Mouse (Mus musculus) embryonic facial prominence, embryonic 10.5 days (tissue): ENCODE results near the gene Srgap1. TPM values are rescaled to one million over a fixed set of nuclear protein-coding genes. Genes with fewer than 3 reads are reported as not detected.
A peak's percentile ranks its signal among the peaks of the same experiment; 100 is the strongest.

ENCODE experiments used
- DNase-seq: peaks from one replicate; pipeline ENCODE4 v3.0.0-alpha.2; 2017; ENCODE audit warnings: low spot score
- H3K27ac ChIP-seq: fragments of 300-500 bp; sonication (generic); replicated peaks from 2 replicates; pipeline ENCODE4 v1.5.1; 2016; ENCODE audit warnings: mild to moderate bottlenecking
- H3K27me3 ChIP-seq: fragments of 300-500 bp; sonication (generic); replicated peaks from 2 replicates; pipeline ENCODE4 v1.6.1; 2016; ENCODE audit warnings: low read depth, mild to moderate bottlenecking; ENCODE audit not compliant: poor library complexity, severe bottlenecking
- H3K36me3 ChIP-seq: fragments of 300-500 bp; sonication (generic); replicated peaks from 2 replicates; pipeline ENCODE4 v1.6.1; 2016; ENCODE audit warnings: mild to moderate bottlenecking, moderate library complexity
- H3K4me1 ChIP-seq: fragments of 300-500 bp; sonication (generic); 2 replicates; pipeline ENCODE4 v1.6.1; 2016
- H3K4me3 ChIP-seq: fragments of 300-500 bp; sonication (generic); 2 replicates; pipeline ENCODE4 v1.5.1; 2016; ENCODE audit warnings: mild to moderate bottlenecking, moderate library complexity
- H3K9me3 ChIP-seq: fragments of 300-500 bp; sonication (generic); 2 replicates; pipeline ENCODE4 v1.6.1; 2016; ENCODE audit warnings: mild to moderate bottlenecking
- WGBS: fragments of 180-500 bp; shearing (Covaris S2); methylation state at CpG from one replicate; pipeline ENCODE4 v1.1.7; 2016; 5-methylcytosine and 5-hydroxymethylcytosine counted together
- polyA plus RNA-seq: library from polyadenylated mRNA; unstranded; fragments of >200 nt; fragmentation: Nextera tagmentation; extraction: Ambion mirVana; gene quantifications from 2 replicates; pipeline ENCODE4 v1.2.1, GENCODE M21; 2016

The Srgap1 gene
- polyA plus RNA-seq, 1 experiment from 2014 or later: 9.4 TPM

DNA sequence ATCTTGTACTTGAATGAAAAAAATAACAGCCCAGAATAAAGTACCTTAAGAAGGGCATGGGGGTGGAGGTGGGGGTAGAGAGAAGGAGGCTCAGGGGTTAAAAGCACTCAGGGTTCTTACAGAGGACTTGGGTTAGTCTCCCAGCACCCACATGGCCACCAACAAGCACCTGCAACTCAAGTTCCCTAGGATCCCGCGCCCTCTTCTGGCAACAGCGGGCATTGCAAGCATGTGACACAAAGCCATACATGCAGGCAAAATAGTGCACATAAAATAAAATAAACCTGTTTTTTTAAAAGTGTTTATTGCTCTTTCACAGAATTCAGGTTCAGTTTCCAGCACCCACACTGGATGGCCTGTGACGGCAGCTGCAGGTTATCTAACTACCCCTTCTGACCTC, 6.7 kb downstream of the Srgap1 start:
- Histone ChIP-seq H3K4me3 (no peak overlapping the region), H3K9me3 (peaks cover 5% of the 10 kb centered on the region; the same call in 1 of the 2 replicates), H3K27me3 (no peaks in the 10 kb centered on the region), H3K4me1 (peaks cover 17% of the 10 kb centered on the region), H3K36me3 (peaks cover 33% of the 10 kb centered on the region), H3K27ac (no peak overlapping the region)
- DNase-seq: peak; percentile 27
- WGBS: 41% methylated on average over 4 of the region's 4 CpGs

DNA sequence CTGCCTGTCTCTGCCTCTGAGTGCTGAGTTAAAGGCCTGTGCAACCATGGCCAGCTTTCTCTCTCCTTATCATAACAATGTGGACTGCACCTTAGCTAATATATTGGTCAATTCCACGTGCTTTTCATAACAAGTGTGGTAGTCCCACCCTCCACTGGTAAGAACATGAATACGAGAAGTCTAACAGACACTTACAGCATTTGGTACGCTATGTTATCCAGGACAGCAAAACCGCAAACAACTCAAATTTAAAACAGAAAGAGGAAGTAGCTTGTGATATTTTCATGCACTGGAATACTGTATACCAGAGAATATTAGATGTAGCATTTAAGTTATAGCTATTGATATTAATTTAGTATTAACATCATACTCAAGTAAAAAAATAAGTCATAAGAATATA, 7.5 kb downstream of the Srgap1 start:
- peaks cover 33% of the 10 kb centered on the region for H3K36me3 ChIP-seq
- no peak overlapping the region for H3K4me3 ChIP-seq
- peaks cover 11% of the 10 kb centered on the region for H3K4me1 ChIP-seq
- no peak for DNase-seq
- H3K27me3 ChIP-seq: no peaks in the 10 kb centered on the region
- H3K9me3 ChIP-seq: peaks cover 5% of the 10 kb centered on the region; the same call in 1 of the 2 replicates
- H3K27ac ChIP-seq: no peak overlapping the region
- WGBS: 90% methylated on average over 4 of the region's 4 CpGs

DNA sequence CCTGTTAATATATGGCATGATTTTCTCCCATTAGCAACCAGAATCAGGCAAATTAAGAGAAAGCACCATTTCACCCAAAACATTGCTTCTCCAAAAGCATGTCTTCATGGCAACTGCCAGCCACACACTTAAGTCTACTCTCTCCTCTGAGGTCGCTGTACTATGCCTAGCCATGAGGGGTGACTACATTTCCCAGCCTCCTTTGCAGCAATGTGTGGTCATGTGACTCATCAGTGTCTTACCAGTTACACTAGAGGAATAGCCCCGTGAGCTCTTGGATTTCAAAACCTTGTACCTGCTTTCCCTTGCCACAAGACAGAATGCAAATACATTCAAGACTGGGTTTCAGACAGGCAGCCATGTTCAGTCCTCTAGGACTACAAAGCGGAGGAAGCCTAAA, 8.6 kb downstream of the Srgap1 start:
- DNase-seq: no peak
- H3K27ac ChIP-seq: no peak overlapping the region
- no peaks in the 10 kb centered on the region for H3K27me3 ChIP-seq
- no peak overlapping the region for H3K4me3 ChIP-seq
- H3K9me3 ChIP-seq: peaks cover 5% of the 10 kb centered on the region; the same call in 1 of the 2 replicates
- WGBS: 68% methylated on average over 3 of the region's 3 CpGs
- peaks cover 33% of the 10 kb centered on the region for H3K36me3 ChIP-seq
- peaks cover 14% of the 10 kb centered on the region for H3K4me1 ChIP-seq

- peaks cover 19% of the 10 kb centered on the region for H3K36me3 ChIP-seq
- no peaks in the 10 kb centered on the region for H3K27me3 ChIP-seq
- no peak for DNase-seq
- H3K4me3 ChIP-seq: no peak overlapping the region
- WGBS: 80% methylated on average over 5 of the region's 5 CpGs
- no peaks in the 10 kb centered on the region for H3K9me3 ChIP-seq
- peaks cover 11% of the 10 kb centered on the region for H3K4me1 ChIP-seq
- H3K27ac ChIP-seq: no peak overlapping the region
Observed at GRCm38 (mm10) chr10:122033271-122033670, 13.8 kb downstream of the Srgap1 start.

DNA sequence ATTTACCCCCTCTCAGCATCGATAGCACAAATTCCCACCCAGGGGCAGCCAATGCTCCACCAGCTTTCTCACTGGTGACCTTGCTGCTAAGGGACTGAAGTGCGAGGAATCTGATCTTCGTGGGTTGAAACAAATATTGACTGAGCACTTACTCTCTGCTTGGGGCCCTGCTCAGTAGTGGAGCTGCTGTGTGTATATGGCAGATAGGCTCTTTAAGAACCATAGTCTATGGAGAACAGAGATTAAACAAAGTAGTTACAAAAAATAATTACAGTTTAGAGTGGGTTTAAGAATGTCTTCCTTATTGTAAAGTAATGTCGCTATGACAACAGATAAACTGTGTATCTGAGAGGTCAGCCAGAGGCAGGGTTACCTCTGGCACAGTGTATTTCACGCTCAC, 16.7 kb downstream of the Srgap1 start:
- Histone ChIP-seq H3K4me1 (peaks cover 11% of the 10 kb centered on the region), H3K27ac (no peak overlapping the region), H3K9me3 (no peaks in the 10 kb centered on the region), H3K4me3 (no peak overlapping the region), H3K36me3 (no peaks in the 10 kb centered on the region), H3K27me3 (no peaks in the 10 kb centered on the region)
- 86% methylated on average over 5 of the region's 5 CpGs for WGBS
- DNase-seq: no peak

GRCm38 (mm10) chr10:122029738-122030137, 17.4 kb downstream of the Srgap1 start:
- Histone ChIP-seq H3K27ac (no peak overlapping the region), H3K9me3 (no peaks in the 10 kb centered on the region), H3K27me3 (no peaks in the 10 kb centered on the region), H3K4me3 (no peak overlapping the region), H3K36me3 (no peaks in the 10 kb centered on the region; the same call in 1 of the 2 replicates), H3K4me1 (peaks cover 11% of the 10 kb centered on the region)
- DNase-seq: no peak
- 89% methylated on average over 7 of the region's 7 CpGs for WGBS

DNA sequence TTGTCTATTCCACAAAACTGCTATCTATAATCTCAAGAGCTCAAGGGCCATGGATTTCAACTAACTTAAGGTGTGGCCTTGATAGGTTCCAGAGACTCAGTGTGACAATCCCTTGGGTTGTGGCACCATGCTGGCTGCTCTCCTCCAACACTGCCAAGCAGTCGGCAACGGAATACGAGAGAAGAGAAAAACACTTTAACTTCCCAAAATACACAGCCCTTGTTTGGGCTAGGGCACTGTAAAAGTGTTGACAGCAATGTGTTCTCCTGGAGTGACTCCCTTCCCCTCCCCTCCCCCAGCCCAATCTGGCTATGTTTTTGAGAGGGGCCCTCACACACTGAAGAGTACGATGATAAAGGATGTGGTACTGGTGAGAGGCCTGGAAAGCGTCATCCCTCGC, 21.9 kb downstream of the Srgap1 start:
- Histone ChIP-seq H3K9me3 (peaks cover 8% of the 10 kb centered on the region; the same call in 1 of the 2 replicates), H3K36me3 (peaks cover 11% of the 10 kb centered on the region), H3K4me3 (no peak overlapping the region), H3K4me1 (no peaks in the 10 kb centered on the region), H3K27ac (no peak overlapping the region), H3K27me3 (no peaks in the 10 kb centered on the region)
- DNase-seq: no peak
- 88% methylated on average over 6 of the region's 6 CpGs for WGBS

GRCm38 (mm10) chr10:122020906-122021305, 26.2 kb downstream of the Srgap1 start:
- no peak overlapping the region for H3K27ac ChIP-seq
- peaks cover 8% of the 10 kb centered on the region; the same call in 1 of the 2 replicates for H3K9me3 ChIP-seq
- H3K36me3 ChIP-seq: peaks cover 11% of the 10 kb centered on the region
- peaks cover 31% of the 10 kb centered on the region for H3K4me1 ChIP-seq
- no peaks in the 10 kb centered on the region for H3K27me3 ChIP-seq
- H3K4me3 ChIP-seq: no peak overlapping the region
- DNase-seq: no peak
- 94% methylated on average over 5 of the region's 5 CpGs for WGBS

DNA sequence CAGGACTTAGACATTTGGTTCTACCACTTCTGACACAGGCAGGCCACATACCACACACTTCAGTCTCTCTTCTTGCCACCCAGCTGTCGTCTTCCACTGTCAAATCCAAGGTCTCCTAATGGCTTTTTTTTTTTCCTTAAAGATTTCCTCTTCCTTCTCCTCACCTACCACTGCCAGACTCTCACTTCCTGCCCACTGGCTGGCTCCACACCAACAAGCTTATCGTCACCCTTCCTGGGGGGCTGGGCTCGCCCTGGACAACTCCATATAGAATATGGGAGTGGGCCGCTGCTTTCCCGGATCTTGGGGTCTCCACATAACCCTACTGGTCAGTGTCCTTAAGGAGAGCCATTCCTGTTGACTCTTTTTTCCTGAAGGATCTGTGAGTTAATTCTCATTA, 26.9 kb downstream of the Srgap1 start:
- peaks cover 11% of the 10 kb centered on the region for H3K36me3 ChIP-seq
- 81% methylated on average over 5 of the region's 5 CpGs for WGBS
- H3K4me3 ChIP-seq: no peak overlapping the region
- peaks cover 8% of the 10 kb centered on the region; the same call in 1 of the 2 replicates for H3K9me3 ChIP-seq
- no peak overlapping the region for H3K27ac ChIP-seq
- H3K4me1 ChIP-seq: peaks cover 35% of the 10 kb centered on the region
- DNase-seq: no peak
- H3K27me3 ChIP-seq: no peaks in the 10 kb centered on the region

- peaks cover 38% of the 10 kb centered on the region for H3K4me1 ChIP-seq
- H3K27me3 ChIP-seq: no peaks in the 10 kb centered on the region
- H3K36me3 ChIP-seq: peaks cover 2% of the 10 kb centered on the region
- H3K9me3 ChIP-seq: no peaks in the 10 kb centered on the region
- peak overlapping the region; percentile 66 for H3K27ac ChIP-seq
- H3K4me3 ChIP-seq: no peak overlapping the region
- WGBS: 63% methylated on average over 10 of the region's 10 CpGs
- DNase-seq: no peak
Observed at GRCm38 (mm10) chr10:122018594-122019048, 28.5 kb downstream of the Srgap1 start.

DNA sequence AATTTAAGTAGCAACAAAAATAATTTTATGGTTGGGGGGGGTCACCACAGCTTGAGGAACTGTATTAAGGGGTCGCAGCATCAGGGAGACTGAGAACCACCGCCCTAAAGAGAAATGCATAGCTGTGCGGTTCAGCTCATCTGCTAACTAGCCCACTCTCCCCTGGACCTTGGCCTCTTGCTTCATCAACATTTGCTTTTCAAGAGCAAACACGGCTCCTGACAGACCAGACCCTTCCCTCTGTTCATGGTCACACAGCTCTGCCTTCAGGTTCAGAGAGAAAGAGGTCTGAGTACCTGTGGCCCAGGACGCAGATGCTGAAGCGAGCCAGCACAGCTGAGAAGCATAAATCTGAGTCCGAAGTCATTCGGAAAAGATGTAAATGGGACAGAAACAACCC, 29.4 kb downstream of the Srgap1 start:
- H3K4me1 ChIP-seq: peaks cover 38% of the 10 kb centered on the region
- H3K9me3 ChIP-seq: no peaks in the 10 kb centered on the region
- DNase-seq: no peak
- no peaks in the 10 kb centered on the region for H3K36me3 ChIP-seq
- no peaks in the 10 kb centered on the region for H3K27me3 ChIP-seq
- 88% methylated on average over 8 of the region's 8 CpGs for WGBS
- no peak overlapping the region for H3K27ac ChIP-seq
- no peak overlapping the region for H3K4me3 ChIP-seq

DNA sequence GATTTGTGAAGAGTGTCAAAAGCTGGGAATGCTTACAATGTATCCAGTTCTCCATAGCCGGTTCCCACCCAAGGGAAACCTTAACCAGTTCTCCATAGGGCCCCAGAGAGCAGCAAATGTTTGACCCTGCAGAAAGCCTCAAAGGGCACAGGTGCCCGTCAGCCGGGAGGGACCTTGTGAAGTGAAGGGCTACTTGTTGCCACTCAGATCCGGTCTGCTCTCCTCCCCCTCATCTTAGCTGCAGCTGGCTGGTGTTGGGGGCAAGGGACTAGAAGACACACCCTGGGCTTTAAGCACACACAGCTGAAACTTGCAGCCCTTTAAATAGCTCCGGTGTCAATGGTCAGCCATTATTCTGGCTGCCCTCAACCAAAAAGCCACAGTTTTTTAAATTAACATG, 30.1 kb downstream of the Srgap1 start:
- H3K4me1 ChIP-seq: peaks cover 38% of the 10 kb centered on the region
- WGBS: 59% methylated on average over 5 of the region's 5 CpGs
- H3K4me3 ChIP-seq: no peak overlapping the region
- H3K27ac ChIP-seq: 0 out of 2 replicates have a peak overlapping the region, but pooled peaks have one; percentile 19
- no peaks in the 10 kb centered on the region for H3K27me3 ChIP-seq
- DNase-seq: no peak
- H3K9me3 ChIP-seq: no peaks in the 10 kb centered on the region
- H3K36me3 ChIP-seq: no peaks in the 10 kb centered on the region

GRCm38 (mm10) chr10:122016631-122017030, 30.5 kb downstream of the Srgap1 start:
- 90% methylated on average over 3 of the region's 3 CpGs for WGBS
- Histone ChIP-seq H3K9me3 (no peaks in the 10 kb centered on the region), H3K27ac (0 out of 2 replicates have a peak overlapping the region, but pooled peaks have one; percentile 19), H3K4me3 (no peak overlapping the region), H3K27me3 (no peaks in the 10 kb centered on the region), H3K36me3 (no peaks in the 10 kb centered on the region), H3K4me1 (peaks cover 38% of the 10 kb centered on the region)
- DNase-seq: no peak
